Mouse (Mus musculus) granulocyte monocyte progenitor cell, adult 5-6 weeks (primary cell): ENCODE data around the gene Slc37a3. TPM values are rescaled to one million over a fixed set of nuclear protein-coding genes. Genes with fewer than 3 reads are reported as not detected.

Experiments
- total RNA-seq, 2 experiments: library from RNA; stranded (forward) in 1 of 2; stranded (reverse) in 1 of 2; fragments of 200-712, 200-1000 nt in 1 of 2; fragments of >200 nt in 1 of 2; fragmentation: Nextera tagmentation in 1 of 2; gene quantifications; 2 replicates each; pipeline ENCODE4 v1.2.3; 2014 to 2017

The Slc37a3 gene
- total RNA-seq, 2 experiments from 2014 or later, result 0.41 to 0.88 TPM

Other genes starting within 250 kb of the Slc37a3 start
- 8.2 and 12.2 TPM in 2 replicates for gene Kdm7a, start 170.9 kb downstream of the Slc37a3 start, total RNA-seq (2014; fragmentation: Nextera tagmentation)
- 9.9 and 11.0 TPM in 2 replicates for gene Kdm7a, start 170.9 kb downstream of the Slc37a3 start, total RNA-seq (2017)
- 1.4 TPM in 1 of 2 replicates, not detected in the other for gene Rab19, start 3.5 kb upstream of the Slc37a3 start, total RNA-seq (2014; fragmentation: Nextera tagmentation)
- 0.26 TPM in 1 of 2 replicates, not detected in the other for gene Rab19, start 3.5 kb upstream of the Slc37a3 start, total RNA-seq (2017)
- 35.5 and 43.6 TPM in 2 replicates for gene Mkrn1, start 42.8 kb upstream of the Slc37a3 start, total RNA-seq (2014; fragmentation: Nextera tagmentation)
- 27.1 and 32.9 TPM in 2 replicates for gene Mkrn1, start 42.8 kb upstream of the Slc37a3 start, total RNA-seq (2017)
- gene Dennd2a, start 180.2 kb upstream of the Slc37a3 start, total RNA-seq (2014; fragmentation: Nextera tagmentation), result 0.13 TPM in 1 of 2 replicates, not detected in the other
- gene Dennd2a, start 180.2 kb upstream of the Slc37a3 start, total RNA-seq (2017), result 0.15 and 0.52 TPM in 2 replicates
- 9.7 and 16.2 TPM in 2 replicates for gene Adck2, start 196.2 kb upstream of the Slc37a3 start, total RNA-seq (2014; fragmentation: Nextera tagmentation)
- gene Adck2, start 196.2 kb upstream of the Slc37a3 start, total RNA-seq (2017), result 3.8 and 11.6 TPM in 2 replicates
- 2.4 and 4.0 TPM in 2 replicates for gene Gm42420, start 208.1 kb upstream of the Slc37a3 start, total RNA-seq (2014; fragmentation: Nextera tagmentation)
- 0.90 and 1.4 TPM in 2 replicates for gene Gm42420, start 208.1 kb upstream of the Slc37a3 start, total RNA-seq (2017)
- gene Ndufb2, start 214.9 kb upstream of the Slc37a3 start, total RNA-seq (2014; fragmentation: Nextera tagmentation), result 165 and 172 TPM in 2 replicates
- 93.4 and 107 TPM in 2 replicates for gene Ndufb2, start 214.9 kb upstream of the Slc37a3 start, total RNA-seq (2017)